Mouse (Mus musculus): ENCODE results near the gene Zcchc4. TPM values are rescaled to one million over a fixed set of nuclear protein-coding genes. Genes with fewer than 3 reads are reported as not detected.
A peak's percentile ranks its signal among the peaks of the same experiment; 100 is the strongest.
"Not testable (repeated sequence)": the region's sequence is repeated elsewhere in the genome, so short reads cannot be mapped to it uniquely, and the experiment has no call there.

Zcchc4 gene
- polyA plus RNA-seq, 1 experiment from 2014 or later: 10.2 TPM

DNA sequence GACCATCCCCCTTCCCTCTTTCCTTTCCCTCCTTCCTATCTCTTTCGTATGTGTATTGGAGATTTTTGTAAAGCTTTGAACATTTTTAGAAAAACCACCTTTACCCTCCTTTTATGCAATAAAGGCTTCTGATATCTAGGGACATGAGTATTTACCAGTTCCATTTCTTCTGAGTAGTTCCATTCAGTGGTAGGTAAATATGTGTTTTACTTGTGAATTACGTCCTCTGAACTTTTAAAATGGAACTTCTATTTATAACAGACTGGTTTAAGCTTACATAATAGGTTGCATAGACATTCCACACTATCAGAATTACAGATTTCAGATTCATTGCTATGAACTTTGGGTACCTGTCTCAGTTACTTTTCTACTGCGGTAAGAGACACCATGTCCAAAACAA lies 19.9 kb upstream of the Zcchc4 start:
- Histone ChIP-seq H3K9me3 (replicated peaks) (no peaks in the 10 kb centered on the region), H3K27ac (no peak overlapping the region), H3K9ac (no peak overlapping the region), H3K36me3 (peaks cover 11% of the 10 kb centered on the region; the same call in 1 of the 2 replicates), H3K4me2 (no peak overlapping the region), H3K4me1 (replicated peaks) (no peaks in the 10 kb centered on the region), H3K27me3 (no peaks in the 10 kb centered on the region), H3K4me3 (no peak overlapping the region)
- ATAC-seq (replicated peaks; ENCODE audit: insufficient number of reproducible peaks, insufficient read depth, low FRiP score, low read depth): no peak
- 80% methylated on average over 3 of the region's 3 CpGs for WGBS

DNA sequence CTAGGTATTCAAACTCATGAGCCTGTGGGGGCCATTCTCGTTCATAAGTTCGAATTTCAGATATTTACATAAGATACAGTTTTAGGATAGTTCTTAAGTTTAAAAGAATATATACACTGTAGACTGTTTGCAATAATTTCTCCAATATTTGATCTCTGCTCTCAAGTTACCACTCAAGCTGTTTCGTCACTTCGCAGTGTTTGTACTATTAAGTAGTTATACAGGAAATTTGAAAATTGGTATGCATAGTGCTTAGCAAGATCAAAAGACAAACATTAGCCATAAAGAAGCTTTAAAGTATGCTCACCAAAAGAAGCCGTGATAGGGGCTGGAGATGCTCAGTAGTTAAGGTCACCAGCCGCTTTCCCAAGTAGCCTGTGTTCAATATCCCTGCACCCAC lies 19.2 kb upstream of the Zcchc4 start:
- H3K9ac ChIP-seq: no peak overlapping the region
- no peaks in the 10 kb centered on the region for H3K9me3 ChIP-seq (replicated peaks)
- H3K27me3 ChIP-seq: no peaks in the 10 kb centered on the region
- no peak overlapping the region for H3K27ac ChIP-seq
- peaks cover 15% of the 10 kb centered on the region; the same call in 1 of the 2 replicates for H3K36me3 ChIP-seq
- H3K4me3 ChIP-seq: no peak overlapping the region
- 90% methylated on average over 6 of the region's 6 CpGs for WGBS
- no peak overlapping the region for H3K4me2 ChIP-seq
- no peak for ATAC-seq (replicated peaks; ENCODE audit: insufficient number of reproducible peaks, insufficient read depth, low FRiP score, low read depth)
- H3K4me1 ChIP-seq (replicated peaks): no peaks in the 10 kb centered on the region

DNA sequence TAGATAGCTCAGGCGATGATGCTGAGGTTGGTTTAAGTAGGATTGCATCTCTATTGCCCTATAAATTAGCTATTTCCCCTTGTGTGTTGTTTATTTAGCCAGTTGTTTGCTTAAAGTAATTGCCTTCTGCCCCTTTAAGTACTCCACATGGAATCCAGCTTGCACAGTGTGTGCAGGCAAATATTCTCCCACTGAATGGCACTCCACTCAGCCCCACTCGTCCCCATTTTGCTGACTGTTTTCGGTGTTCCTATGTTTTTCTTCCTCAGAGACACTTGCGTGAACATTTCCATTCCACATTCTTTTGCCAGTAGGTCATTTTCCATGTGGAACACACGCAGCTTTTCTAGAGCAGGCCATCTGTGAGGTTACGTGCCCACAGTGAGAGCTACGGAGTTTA lies 12.6 kb upstream of the Zcchc4 start:
- Histone ChIP-seq H3K4me3 (no peak overlapping the region), H3K27ac (no peak overlapping the region), H3K4me1 (replicated peaks) (no peaks in the 10 kb centered on the region), H3K36me3 (peaks cover 18% of the 10 kb centered on the region; the same call in 1 of the 2 replicates), H3K4me2 (no peak overlapping the region), H3K9me3 (replicated peaks) (no peaks in the 10 kb centered on the region), H3K9ac (no peak overlapping the region), H3K27me3 (no peaks in the 10 kb centered on the region)
- no peak for ATAC-seq (replicated peaks; ENCODE audit: insufficient number of reproducible peaks, insufficient read depth, low FRiP score, low read depth)
- 72% methylated on average over 7 of the region's 7 CpGs for WGBS

DNA sequence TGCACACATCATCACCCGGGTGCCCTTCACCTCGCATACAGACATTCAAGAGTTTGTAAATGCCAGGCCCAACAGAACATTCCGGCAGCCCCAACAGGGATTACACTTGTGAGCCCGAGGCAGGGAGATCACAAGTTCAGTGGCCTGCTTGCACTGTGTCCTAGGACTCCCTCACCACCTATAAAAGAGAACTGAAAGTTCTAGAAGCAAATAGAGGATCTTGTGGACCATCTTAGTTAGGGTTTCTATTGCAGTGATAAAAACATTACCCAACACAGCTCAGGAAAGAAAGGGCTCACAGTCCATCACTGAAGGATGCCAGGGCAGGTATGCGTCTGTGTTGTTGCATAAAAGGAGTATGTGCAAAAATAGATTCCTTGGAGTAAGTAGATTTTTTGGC lies 942 bp upstream of the Zcchc4 start:
- no peaks in the 10 kb centered on the region for H3K9me3 ChIP-seq (replicated peaks)
- peaks cover 4% of the 10 kb centered on the region; the same call in 1 of the 2 replicates for H3K4me1 ChIP-seq (replicated peaks)
- no peak overlapping the region for H3K4me2 ChIP-seq
- no peak overlapping the region for H3K4me3 ChIP-seq
- 77% methylated on average over 5 of the region's 5 CpGs for WGBS
- no peaks in the 10 kb centered on the region for H3K27me3 ChIP-seq
- no peaks in the 10 kb centered on the region for H3K36me3 ChIP-seq
- no peak overlapping the region for H3K9ac ChIP-seq
- H3K27ac ChIP-seq: no peak overlapping the region
- no peak for ATAC-seq (replicated peaks; ENCODE audit: insufficient number of reproducible peaks, insufficient read depth, low FRiP score, low read depth)

DNA sequence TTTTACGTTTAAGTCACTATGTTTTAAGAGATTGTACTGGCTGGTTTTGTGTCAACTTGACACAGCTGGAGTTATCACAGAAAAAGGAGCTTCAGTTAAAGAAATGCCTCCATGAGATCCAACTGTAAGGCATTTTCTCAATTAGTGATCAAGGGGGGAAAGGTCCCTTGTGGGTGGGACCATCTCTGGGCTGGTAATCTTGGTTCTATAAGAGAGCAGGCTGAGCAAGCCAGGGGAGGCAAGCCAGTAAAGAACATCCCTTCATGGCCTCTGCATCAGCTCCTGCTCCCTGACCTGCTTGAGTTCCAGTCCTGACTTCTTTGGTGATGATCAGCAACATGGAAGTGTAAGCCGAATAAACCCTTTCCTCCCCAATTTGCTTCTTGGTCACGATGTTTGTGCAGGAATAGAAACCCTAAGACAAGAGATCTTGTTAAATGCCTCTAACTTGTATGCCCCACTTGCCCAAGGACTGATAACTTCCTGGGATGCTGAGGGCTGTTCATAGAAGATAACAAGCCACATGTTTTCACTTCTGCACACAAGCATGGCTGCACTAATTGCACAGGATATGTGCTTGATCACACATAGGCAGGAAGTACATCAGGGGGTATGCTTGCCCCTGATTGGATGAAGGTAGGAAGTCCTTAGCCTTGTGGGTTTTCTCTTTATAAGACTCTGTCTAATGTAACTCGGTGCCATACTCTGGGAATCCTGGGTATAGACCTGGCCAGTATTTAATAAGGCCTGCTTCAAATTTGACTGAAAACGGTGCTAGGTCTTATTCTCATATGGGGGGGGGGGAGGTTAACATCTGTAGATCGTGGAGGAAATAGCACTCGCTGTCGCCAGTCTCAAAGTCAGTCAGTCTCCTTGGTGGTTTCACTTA lies 1.5 kb downstream of the Zcchc4 start:
- 84% methylated on average over 8 of the region's 8 CpGs for WGBS
- not testable (repeated sequence) for H3K36me3 ChIP-seq; H3K4me2 ChIP-seq; H3K4me3 ChIP-seq; H3K9ac ChIP-seq; H3K27ac ChIP-seq; H3K9me3 ChIP-seq (replicated peaks); H3K4me1 ChIP-seq (replicated peaks); ATAC-seq (replicated peaks; ENCODE audit: insufficient number of reproducible peaks, insufficient read depth, low FRiP score, low read depth); H3K27me3 ChIP-seq

DNA sequence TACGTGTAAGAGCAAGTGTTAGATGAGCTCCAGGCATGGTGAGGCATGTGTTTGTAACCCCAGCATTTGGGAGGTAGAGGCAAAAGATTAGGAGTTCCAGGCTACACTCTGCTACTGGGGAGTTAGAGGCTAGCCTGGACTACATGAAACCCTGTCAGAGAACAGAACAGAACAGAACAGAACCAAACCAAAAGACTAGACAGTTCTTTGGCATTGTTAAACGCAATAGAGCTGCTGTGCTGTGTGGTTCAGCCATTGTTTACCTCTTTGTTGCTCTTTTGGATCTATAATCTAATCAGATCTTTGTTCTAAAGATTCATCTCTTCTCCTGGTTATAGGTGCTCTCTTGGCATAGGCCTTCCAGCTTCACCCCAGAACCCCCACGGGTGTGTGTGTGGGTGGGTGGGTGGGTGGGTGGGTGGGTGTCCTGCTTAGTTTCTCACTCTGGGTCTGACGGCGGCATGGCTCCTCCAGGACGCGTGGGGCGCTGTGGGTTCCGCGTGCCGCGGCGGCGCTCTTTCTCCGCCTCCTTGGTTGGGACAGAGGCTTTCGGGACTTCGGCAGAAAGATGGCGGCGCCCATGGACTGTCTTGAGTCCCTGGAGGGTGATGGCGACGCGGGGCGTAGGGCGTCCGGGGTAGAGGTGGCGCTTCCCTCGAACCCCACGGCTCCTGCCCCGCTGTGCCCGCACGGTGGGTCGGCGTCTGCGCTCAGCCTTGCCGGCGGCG lies 7.5 kb downstream of the Zcchc4 start:
- Histone ChIP-seq H3K9ac (peak overlapping the region; percentile 81), H3K27ac (peak overlapping the region; percentile 85), H3K4me1 (replicated peaks) (no peaks in the 10 kb centered on the region), H3K36me3 (no peaks in the 10 kb centered on the region; the same call in 1 of the 2 replicates), H3K4me2 (peak overlapping the region; percentile 71), H3K4me3 (peak overlapping the region; percentile 73), H3K27me3 (no peaks in the 10 kb centered on the region), H3K9me3 (replicated peaks) (no peaks in the 10 kb centered on the region)
- ATAC-seq (replicated peaks; ENCODE audit: insufficient number of reproducible peaks, insufficient read depth, low FRiP score, low read depth): peak; percentile 90
- 4% methylated on average over 37 of the region's 37 CpGs for WGBS

DNA sequence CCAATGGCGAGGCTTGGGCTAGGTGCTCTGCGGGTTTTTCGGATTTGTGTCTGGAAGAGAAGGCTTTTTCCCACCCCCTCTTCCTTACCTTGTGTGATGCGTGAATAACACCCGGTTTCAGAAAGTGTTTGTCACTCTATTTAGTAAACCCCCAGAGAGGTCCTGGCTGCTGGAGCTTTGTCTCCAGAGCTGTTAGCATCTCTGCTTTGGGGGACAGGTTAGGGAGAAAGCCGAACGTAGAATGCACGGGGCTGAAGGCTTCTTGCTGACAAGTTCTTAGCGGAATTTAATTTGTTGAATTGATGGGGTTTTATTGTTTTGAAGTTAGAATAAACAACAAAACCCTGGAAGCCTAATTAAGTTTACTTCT lies 8.0 kb downstream of the Zcchc4 start:
- Histone ChIP-seq H3K4me1 (replicated peaks) (no peaks in the 10 kb centered on the region), H3K27me3 (no peaks in the 10 kb centered on the region), H3K4me3 (peak overlapping the region; percentile 73), H3K4me2 (peak overlapping the region; percentile 71), H3K36me3 (peaks cover 5% of the 10 kb centered on the region; the same call in 1 of the 2 replicates), H3K9me3 (replicated peaks) (no peaks in the 10 kb centered on the region), H3K27ac (peak overlapping the region; percentile 85), H3K9ac (peak overlapping the region; percentile 81)
- WGBS: under 1% methylated on average over 9 of the region's 9 CpGs
- ATAC-seq (replicated peaks; ENCODE audit: insufficient number of reproducible peaks, insufficient read depth, low FRiP score, low read depth): peak; percentile 42; the same call in 1 of the 2 replicates

DNA sequence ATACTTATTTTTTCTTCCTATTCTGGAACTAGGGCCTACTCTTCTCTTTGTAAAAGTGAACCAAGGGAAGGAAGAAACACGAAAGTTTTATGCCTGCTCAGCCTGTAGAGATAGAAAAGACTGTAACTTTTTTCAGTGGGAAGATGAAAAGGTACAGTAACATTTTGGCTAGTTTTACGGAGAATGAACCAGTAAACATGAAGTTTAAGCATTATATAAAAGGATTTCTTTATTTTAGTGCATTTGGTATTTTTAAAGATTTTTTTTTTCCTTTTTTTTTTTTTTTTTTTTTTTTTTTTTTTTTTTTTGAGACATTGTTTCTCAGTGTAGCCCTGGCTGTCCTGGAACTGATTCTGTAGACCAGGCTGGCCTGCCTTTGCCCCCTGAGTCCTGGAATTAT lies 8.7 kb downstream of the Zcchc4 start:
- H3K9me3 ChIP-seq (replicated peaks): no peaks in the 10 kb centered on the region
- H3K4me3 ChIP-seq: peak overlapping the region; percentile 73
- no peak overlapping the region for H3K27ac ChIP-seq
- 71% methylated on average over 2 of the region's 2 CpGs for WGBS
- H3K27me3 ChIP-seq: no peaks in the 10 kb centered on the region
- H3K9ac ChIP-seq: no peak overlapping the region
- peak overlapping the region; percentile 71; the same call in 1 of the 2 replicates for H3K4me2 ChIP-seq
- H3K4me1 ChIP-seq (replicated peaks): no peaks in the 10 kb centered on the region
- ATAC-seq (replicated peaks; ENCODE audit: insufficient number of reproducible peaks, insufficient read depth, low FRiP score, low read depth): no peak
- H3K36me3 ChIP-seq: peaks cover 6% of the 10 kb centered on the region; the same call in 1 of the 2 replicates

DNA sequence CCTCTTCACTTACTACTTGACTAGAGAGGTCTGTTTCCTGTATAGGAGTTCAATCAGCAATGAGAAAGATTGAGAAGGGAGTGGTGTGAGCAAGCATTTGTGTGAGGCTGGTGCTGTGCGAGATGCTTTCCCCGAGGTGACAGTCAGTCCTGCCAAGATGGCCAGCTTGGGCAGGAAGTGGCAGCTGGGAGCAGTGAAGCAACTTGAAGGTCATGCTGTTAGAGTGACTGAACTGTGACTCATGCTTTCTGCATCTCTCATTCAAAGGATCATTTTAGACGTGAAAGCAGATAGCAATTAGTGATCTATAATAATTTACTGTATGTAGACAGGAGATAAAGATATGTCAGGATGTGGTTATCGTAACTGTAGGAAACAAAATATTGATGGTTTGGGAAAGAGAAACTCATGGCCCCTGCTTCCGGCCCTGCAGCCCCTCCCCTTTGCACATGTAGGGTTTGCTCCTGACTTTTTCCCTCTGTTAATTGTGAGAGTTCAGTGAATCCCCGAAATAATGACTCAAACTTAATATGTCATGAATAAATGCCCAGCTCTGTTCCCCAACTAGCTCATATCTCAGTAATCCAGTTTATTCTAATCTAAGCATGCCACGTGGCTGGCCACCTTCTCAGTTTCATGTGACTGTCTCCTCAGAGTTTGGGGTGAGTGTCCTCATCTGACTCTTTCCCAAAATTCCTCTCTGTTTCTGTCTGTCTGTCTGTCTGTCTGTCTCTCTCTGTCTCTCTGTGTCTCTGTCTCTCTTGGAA lies 11.5 kb downstream of the Zcchc4 start:
- Histone ChIP-seq H3K9me3 (replicated peaks) (no peaks in the 10 kb centered on the region), H3K27me3 (no peaks in the 10 kb centered on the region), H3K27ac (no peak overlapping the region), H3K9ac (no peak overlapping the region), H3K4me3 (no peak overlapping the region), H3K4me1 (replicated peaks) (no peaks in the 10 kb centered on the region), H3K4me2 (no peak overlapping the region), H3K36me3 (peaks cover 6% of the 10 kb centered on the region; the same call in 1 of the 2 replicates)
- WGBS: 69% methylated on average over 7 of the region's 7 CpGs
- ATAC-seq (replicated peaks; ENCODE audit: insufficient number of reproducible peaks, insufficient read depth, low FRiP score, low read depth): no peak

DNA sequence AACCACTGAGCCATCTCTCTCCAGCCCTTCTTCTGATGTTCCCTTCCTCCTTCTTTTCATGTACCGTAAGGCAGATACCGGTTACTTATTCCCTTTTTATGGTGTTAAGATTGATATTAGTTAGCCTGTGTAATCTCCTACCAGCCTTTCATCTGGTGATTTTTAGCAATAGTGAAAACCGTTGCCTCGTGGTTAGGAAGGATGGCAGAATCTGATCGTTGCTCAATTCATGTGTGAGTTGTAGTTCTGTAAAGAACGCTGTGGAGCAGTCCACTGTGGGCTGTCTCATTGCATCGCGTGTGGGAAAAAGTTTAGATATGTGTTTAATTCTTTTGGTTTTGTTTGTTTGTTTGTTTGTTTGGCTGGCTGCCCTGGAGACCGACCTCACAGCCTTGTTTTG lies 18.0 kb downstream of the Zcchc4 start:
- ATAC-seq (replicated peaks; ENCODE audit: insufficient number of reproducible peaks, insufficient read depth, low FRiP score, low read depth): no peak
- no peaks in the 10 kb centered on the region for H3K9me3 ChIP-seq (replicated peaks)
- no peaks in the 10 kb centered on the region for H3K4me1 ChIP-seq (replicated peaks)
- H3K9ac ChIP-seq: no peak overlapping the region
- H3K4me2 ChIP-seq: no peak overlapping the region
- H3K36me3 ChIP-seq: peaks cover 26% of the 10 kb centered on the region
- no peak overlapping the region for H3K4me3 ChIP-seq
- 90% methylated on average over 9 of the region's 9 CpGs for WGBS
- no peak overlapping the region for H3K27ac ChIP-seq
- H3K27me3 ChIP-seq: no peaks in the 10 kb centered on the region

DNA sequence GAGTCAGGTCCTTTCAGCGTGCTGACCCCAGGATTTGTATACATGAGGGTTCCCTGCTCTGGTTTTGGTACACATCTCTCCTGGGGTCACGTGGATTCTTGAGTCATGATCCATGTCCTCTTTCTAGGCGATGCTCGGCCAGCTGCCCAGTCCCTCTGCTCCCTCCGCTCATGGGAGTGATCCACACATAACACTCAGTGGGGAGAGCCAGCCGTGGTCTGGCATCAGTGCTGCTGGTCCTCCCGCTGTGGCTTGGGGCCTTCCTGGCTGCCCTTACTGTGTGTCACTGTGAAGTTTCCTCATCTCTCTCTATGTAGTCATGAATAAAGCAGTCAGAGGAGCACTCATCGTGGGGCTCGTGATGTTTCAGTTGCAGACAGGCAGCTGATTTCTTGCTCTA lies 18.9 kb downstream of the Zcchc4 start:
- Histone ChIP-seq H3K4me2 (no peak overlapping the region), H3K27ac (no peak overlapping the region), H3K9me3 (replicated peaks) (no peaks in the 10 kb centered on the region), H3K4me1 (replicated peaks) (no peaks in the 10 kb centered on the region), H3K36me3 (peaks cover 29% of the 10 kb centered on the region), H3K27me3 (no peaks in the 10 kb centered on the region), H3K9ac (no peak overlapping the region), H3K4me3 (no peak overlapping the region)
- no peak for ATAC-seq (replicated peaks; ENCODE audit: insufficient number of reproducible peaks, insufficient read depth, low FRiP score, low read depth)
- WGBS: 87% methylated on average over 9 of the region's 9 CpGs
